Mouse (Mus musculus) CH12.LX (cell line): ENCODE data around the gene Mrpl22. TPM values are rescaled to one million over a fixed set of nuclear protein-coding genes. Genes with fewer than 3 reads are reported as not detected.

Source experiments
- DNase-seq: peaks from one replicate; pipeline ENCODE4 v3.0.0-alpha.2; 2013; ENCODE audit errors: extremely low read depth
- H3K27ac ChIP-seq: 2 replicates; pipeline ENCODE4 v1.5.1; 2012; ENCODE audit warnings: low read depth, mild to moderate bottlenecking, control low read depth, moderate library complexity; ENCODE audit not compliant: insufficient read depth
- H3K27me3 ChIP-seq: replicated peaks from 2 replicates; pipeline ENCODE3; 2012; ENCODE audit warnings: inconsistent platforms
- H3K36me3 ChIP-seq, 2 experiments: replicated peaks in 1 of 2; 2 replicates each; pipeline versions ENCODE3 to v1.6.1; 2012; ENCODE audit warnings: inconsistent platforms in 1 of 2, low read length in 1 of 2, mild to moderate bottlenecking in 1 of 2, mixed read lengths in 1 of 2, moderate library complexity in 1 of 2; ENCODE audit not compliant: control insufficient read depth in 1 of 2, insufficient read depth in 1 of 2
- H3K4me1 ChIP-seq, 2 experiments: 2 replicates each; pipeline ENCODE4 v1.6.1; 2012; ENCODE audit warnings: inconsistent platforms in 1 of 2, moderate library complexity in 1 of 2; ENCODE audit not compliant: insufficient read depth in 2 of 2, control insufficient read depth in 1 of 2
- H3K4me2 ChIP-seq: 2 replicates; pipeline ENCODE4 v1.6.1; 2012; ENCODE audit warnings: low read depth, mild to moderate bottlenecking, control low read depth; ENCODE audit not compliant: poor library complexity, insufficient read depth, severe bottlenecking
- H3K4me3 ChIP-seq, 3 experiments: fragments of 150-350 bp in 1 of 3; sonication (generic) in 1 of 3; replicated peaks in 1 of 3; 2 replicates each; pipeline versions ENCODE3 to v1.5.1; 2011 to 2012; ENCODE audit warnings: low read depth in 2 of 3, low read length in 2 of 3, mild to moderate bottlenecking in 2 of 3, moderate library complexity in 2 of 3, control low read depth in 1 of 3, improper control_type of control experiment in 1 of 3, inconsistent platforms in 1 of 3, mixed read lengths in 1 of 3; ENCODE audit not compliant: poor library complexity in 1 of 3
- H3K79me2 ChIP-seq: replicated peaks from 2 replicates; pipeline ENCODE4 v1.6.1; 2012; ENCODE audit warnings: mild to moderate bottlenecking, moderate library complexity; ENCODE audit not compliant: control insufficient read depth, poor library complexity, insufficient read depth, severe bottlenecking; ENCODE audit errors: extremely low read depth
- H3K9ac ChIP-seq: 2 replicates; pipeline ENCODE4 v1.6.1; 2012; ENCODE audit warnings: low read depth, mild to moderate bottlenecking, control low read depth, moderate library complexity; ENCODE audit not compliant: insufficient read depth
- H3K9me3 ChIP-seq: replicated peaks from 2 replicates; pipeline ENCODE3; 2012; ENCODE audit warnings: low read length, inconsistent platforms, mixed read lengths
- BHLHE40 ChIP-seq: IDR thresholded peaks from 2 replicates; pipeline ENCODE4 v1.6.1; 2011; ENCODE audit warnings: mild to moderate bottlenecking, low read depth, low read length, improper control_type of control experiment
- CHD1 ChIP-seq: IDR thresholded peaks from 2 replicates; pipeline ENCODE4 v1.6.1; 2012; ENCODE audit warnings: low read depth, low read length, improper control_type of control experiment, inconsistent platforms
- CTCF ChIP-seq, 2 experiments: IDR thresholded peaks in 1 of 2; conservative IDR thresholded peaks in 1 of 2; 2 replicates each; pipeline ENCODE4 v1.5.1; 2011 to 2012; ENCODE audit warnings: low read depth in 2 of 2, low read length in 2 of 2, improper control_type of control experiment in 1 of 2, inconsistent platforms in 1 of 2, mild to moderate bottlenecking in 1 of 2, moderate library complexity in 1 of 2
- EP300 ChIP-seq: IDR thresholded peaks from 2 replicates; pipeline ENCODE4 v1.6.1; 2011; ENCODE audit warnings: low read length, improper control_type of control experiment
- IRF4 ChIP-seq: IDR thresholded peaks from 2 replicates; pipeline ENCODE4 v1.6.1; 2014; ENCODE audit warnings: low read depth, mild to moderate bottlenecking, inconsistent platforms, low read length, improper control_type of control experiment
- MEF2A ChIP-seq: IDR thresholded peaks from 2 replicates; pipeline ENCODE4 v1.6.1; 2014; ENCODE audit warnings: low read depth, mild to moderate bottlenecking, inconsistent platforms, low read length, improper control_type of control experiment, borderline replicate concordance
- MXI1 ChIP-seq: IDR thresholded peaks from 2 replicates; pipeline ENCODE4 v1.6.1; 2011; ENCODE audit warnings: mild to moderate bottlenecking, low read depth, low read length, improper control_type of control experiment
- MYC ChIP-seq: IDR thresholded peaks from 2 replicates; pipeline ENCODE4 v1.6.1; 2011; ENCODE audit warnings: low read depth, mild to moderate bottlenecking, improper control_type of control experiment, low read length
- PAX5 ChIP-seq: IDR thresholded peaks from 2 replicates; pipeline ENCODE4 v1.6.1; 2012; ENCODE audit warnings: low read length, inconsistent platforms, mixed read lengths
- RAD21 ChIP-seq: IDR thresholded peaks from 2 replicates; pipeline ENCODE4 v1.6.1; 2011; ENCODE audit warnings: low read depth, mild to moderate bottlenecking, low read length, improper control_type of control experiment, moderate library complexity
- RCOR1 ChIP-seq: conservative IDR thresholded peaks from 2 replicates; pipeline ENCODE4 v1.6.1; 2012; ENCODE audit warnings: low read depth, mild to moderate bottlenecking, inconsistent platforms, low read length, improper control_type of control experiment
- SMC3 ChIP-seq: IDR thresholded peaks from 2 replicates; pipeline ENCODE4 v1.6.1; 2011; ENCODE audit warnings: low read depth, low read length, improper control_type of control experiment
- TBP ChIP-seq: conservative IDR thresholded peaks from 2 replicates; pipeline ENCODE4 v1.6.1; 2011; ENCODE audit warnings: low read depth, low read length, improper control_type of control experiment
- TCF12 ChIP-seq: IDR thresholded peaks from 2 replicates; pipeline ENCODE4 v1.6.1; 2014; ENCODE audit warnings: low read depth, mild to moderate bottlenecking, inconsistent platforms, low read length, improper control_type of control experiment
- USF2 ChIP-seq: conservative IDR thresholded peaks from 2 replicates; pipeline ENCODE4 v1.6.1; 2011; ENCODE audit warnings: low read depth, low read length, improper control_type of control experiment
- ZC3H11A ChIP-seq: IDR thresholded peaks from 2 replicates; pipeline ENCODE4 v1.6.1; 2012; ENCODE audit warnings: low read depth, mild to moderate bottlenecking, inconsistent platforms, low read length, improper control_type of control experiment
- ZNF384 ChIP-seq: IDR thresholded peaks from 2 replicates; pipeline ENCODE4 v1.6.1; 2012; ENCODE audit warnings: low read depth, low read length, improper control_type of control experiment, inconsistent platforms
- dilution Hi-C: fragments of 300-500 bp; cut with MboI; formaldehyde crosslinking; loops from 2 replicates; pipeline ENCODE4 v1.14.3; 2020; ENCODE audit warnings: low sequenced_read_pairs; ENCODE audit not compliant: extremely low pct_unique_long_range_greater_than_20kb, extremely low pct_ligation_motif_present
- in situ Hi-C: fragments of 300-500 bp; cut with MboI; formaldehyde crosslinking; loops from 3 replicates; pipeline ENCODE4 v1.14.3; 2019; ENCODE audit warnings: low sequenced_read_pairs, low pct_ligation_motif_present, low pct_unique_long_range_greater_than_20kb, mixed read lengths
- polyA plus RNA-seq: library from polyadenylated mRNA; unstranded; fragments of >175 nt; gene quantifications from 2 replicates; pipeline ENCODE4 v1.2.1, GENCODE M21; 2012; ENCODE audit warnings: low read depth; ENCODE audit not compliant: insufficient read length
- total RNA-seq, 2 experiments: library from RNA; depleted of rRNA; stranded (reverse); fragments of 300-350 nt in 1 of 2; fragments of >200 nt in 1 of 2; gene quantifications; 2 replicates each; pipeline ENCODE4 v1.2.3; 2012 to 2014

Mrpl22 gene
- total and polyA plus RNA-seq, 3 experiments: 89.1 to 133 (median 115) TPM

DNA sequence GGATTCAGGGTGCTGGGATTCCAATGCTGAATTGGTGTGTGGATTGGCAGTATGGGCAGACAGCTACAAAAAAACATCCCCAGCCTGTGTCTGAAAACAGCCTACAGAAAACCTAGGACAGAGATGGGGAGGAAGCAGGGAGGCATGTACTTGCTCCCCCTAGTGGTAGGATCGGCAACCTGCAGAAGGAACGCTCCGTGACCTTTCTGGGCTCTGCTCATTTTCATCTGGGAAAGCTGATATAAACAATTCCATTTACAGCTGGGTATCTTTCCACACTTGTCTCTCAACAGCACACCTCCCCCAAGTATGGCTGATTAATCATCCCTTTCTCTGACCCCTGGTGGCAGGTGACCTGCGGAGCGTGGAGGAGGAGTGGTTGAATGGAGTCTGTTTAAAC, 54.2 kb downstream of the Mrpl22 start:
- Histone ChIP-seq H3K4me3 (no peak overlapping the region), H3K27ac (no peak overlapping the region), H3K36me3 (peaks cover 0 to 11% of the 10 kb centered on the region in 2 experiments), H3K27me3 (peaks cover 10% of the 10 kb centered on the region), H3K4me2 (0 out of 2 replicates have a peak overlapping the region, but pooled peaks have one; percentile 6), H3K4me1 (peaks cover 6 to 21% of the 10 kb centered on the region in 2 experiments), H3K9ac (no peak overlapping the region), H3K9me3 (no peaks in the 10 kb centered on the region), H3K79me2 (no peaks in the 10 kb centered on the region)
- dilution Hi-C loops (no loop called here), in situ Hi-C loops (no loop called here)
- DNase-seq: peak; percentile 83
- TF ChIP-seq CTCF (conservative IDR thresholded peaks at IDR 0.05 in 1 of 2, IDR thresholded peaks at IDR 0.05 in 1 of 2; ENCODE audit: low read depth in 2 of 2, low read length in 2 of 2): peak; percentile 98 to 100
- TF ChIP-seq SMC3: peak; percentile 99
- peak; percentile 87 for TF ChIP-seq ZC3H11A
- no peak for TF ChIP-seq TCF12
- peak; percentile 37; the same call in 1 of the 2 replicates for TF ChIP-seq MEF2A
- peak; percentile 67 for TF ChIP-seq ZNF384
- peak; percentile 93 for TF ChIP-seq RAD21
- 0 out of 2 replicates have a peak, but pooled peaks have one; percentile 21 for TF ChIP-seq MYC
- TF ChIP-seq USF2: no peak
- no peak for TF ChIP-seq RCOR1
- peak; percentile 21; the same call in 1 of the 2 replicates for TF ChIP-seq BHLHE40
- TF ChIP-seq MXI1: no peak

- dilution Hi-C loops: no loop called here
- no peak for DNase-seq
- no peak overlapping the region for H3K9ac ChIP-seq
- H3K27ac ChIP-seq: no peak overlapping the region
- no peak for TF ChIP-seq MYC
- no peak for TF ChIP-seq ZC3H11A
- no peak for TF ChIP-seq CHD1
- TF ChIP-seq EP300: no peak
- no peak for TF ChIP-seq IRF4
- no peak for TF ChIP-seq MXI1
- TF ChIP-seq PAX5: no peak
- no peak for TF ChIP-seq TBP
- in situ Hi-C loops: no loop called here
- peaks cover 8 to 21% of the 10 kb centered on the region in 2 experiments for H3K4me1 ChIP-seq
- no peak overlapping the region for H3K4me3 ChIP-seq
- H3K79me2 ChIP-seq: no peaks in the 10 kb centered on the region
- H3K27me3 ChIP-seq: peaks cover 17% of the 10 kb centered on the region
- peaks cover 0 to 3% of the 10 kb centered on the region in 2 experiments for H3K36me3 ChIP-seq
- no peaks in the 10 kb centered on the region for H3K9me3 ChIP-seq
- no peak overlapping the region for H3K4me2 ChIP-seq
These were observed 55.0 kb downstream of the Mrpl22 start for GRCm38 (mm10) chr11:58226425-58226824.
